ENCODE assay signal across 7 mouse cellular contexts in genomic region chr4:94007088-94007768, GRCm38 (mm10).
A peak's percentile ranks its signal among the peaks of the same experiment; 100 is the strongest.
DNase-seq lines count a peak whose midpoint lies in the region; ATAC-seq and TF ChIP-seq lines count a peak whose summit lies in the region.

No protein-coding gene starts in this region.

- H3K27me3 ChIP-seq in forebrain, embryonic 15.5 days = no peaks in the 10 kb centered on the region
- H3K27me3 ChIP-seq in kidney, postnatal 0 days (ENCODE audit: insufficient read depth, low read length) = no peaks in the 10 kb centered on the region

- H3K4me2 ChIP-seq in forebrain, embryonic 15.5 days (replicated peaks) = no peak overlapping the region
- H3K4me2 ChIP-seq in kidney, postnatal 0 days (ENCODE audit: low read length) = no peak overlapping the region

- peak; percentile 79 for TF ChIP-seq CTCF in kidney, postnatal 0 days (IDR thresholded peaks at IDR 0.05; ENCODE audit: low read depth)

- H3K4me1 ChIP-seq in forebrain, embryonic 15.5 days = no peaks in the 10 kb centered on the region
- H3K4me1 ChIP-seq in kidney, postnatal 0 days (replicated peaks; ENCODE audit: insufficient read depth, low read length) = no peaks in the 10 kb centered on the region

- no peak overlapping the region for H3K4me3 ChIP-seq in forebrain, embryonic 15.5 days
- H3K4me3 ChIP-seq in kidney, postnatal 0 days (replicated peaks; ENCODE audit: low read depth, low read length) = no peak overlapping the region

- 37% methylated on average over 8 of the region's 8 CpGs for WGBS in forebrain, embryonic 15.5 days
- 44% methylated on average over 8 of the region's 8 CpGs for WGBS in kidney, postnatal 0 days

- H3K36me3 ChIP-seq in forebrain, embryonic 15.5 days = no peaks in the 10 kb centered on the region
- no peaks in the 10 kb centered on the region for H3K36me3 ChIP-seq in kidney, postnatal 0 days (ENCODE audit: insufficient read depth, low read length)

- ATAC-seq in forebrain, embryonic 15.5 days (replicated peaks) = peak; percentile 97
- ATAC-seq in kidney, postnatal 0 days (replicated peaks; ENCODE audit: low FRiP score, low read depth) = peak; percentile 69

- DNase-seq in urinary bladder, postnatal 25 days (ENCODE audit: low spot score) = peak; percentile 12
- no peak for DNase-seq in urinary bladder, postnatal 36 days (ENCODE audit: low spot score in 2 of 2)
- peak; percentile 28 for DNase-seq in c-Kit-positive CD71-negative TER-119-negative erythroid progenitor cells, embryonic 14.5 days (ENCODE audit: low read depth)
- peak; percentile 89 for DNase-seq in kidney, postnatal 0 days (ENCODE audit: low spot score)
- DNase-seq in lung, postnatal 36 days = peak; percentile 28
- DNase-seq in thymus, postnatal 25 days = no peak

- H3K27ac ChIP-seq in forebrain, embryonic 15.5 days (replicated peaks) = no peak overlapping the region
- no peak overlapping the region for H3K27ac ChIP-seq in kidney, postnatal 0 days

- no peak overlapping the region for H3K9ac ChIP-seq in forebrain, embryonic 15.5 days (replicated peaks)
- no peak overlapping the region for H3K9ac ChIP-seq in kidney, postnatal 0 days (ENCODE audit: low read depth, low read length)

- no peaks in the 10 kb centered on the region for H3K9me3 ChIP-seq in forebrain, embryonic 15.5 days
- no peaks in the 10 kb centered on the region for H3K9me3 ChIP-seq in kidney, postnatal 0 days (replicated peaks; ENCODE audit: low read length)

Comparison
In these comparisons a context has a peak if more than half of its experiments do, and no peak if none do; other contexts are left out.
1. DNase-seq: peak in urinary bladder, postnatal 25 days (single experiment), c-Kit-positive CD71-negative TER-119-negative erythroid progenitor cells, embryonic 14.5 days (single experiment), kidney, postnatal 0 days (single experiment) and lung, postnatal 36 days (single experiment); none in urinary bladder, postnatal 36 days (0 of 2) and thymus, postnatal 25 days (single experiment).